Mouse (Mus musculus) kidney, adult 2 months (tissue): ENCODE data around the gene Pld1.

ENCODE experiments used
- CTCF ChIP-seq: fragments of 200-500 bp; conservative IDR thresholded peaks from 2 replicates; pipeline ENCODE4 v1.5.1; 2011; ENCODE audit warnings: low read depth, mild to moderate bottlenecking, control low read depth, low read length, moderate library complexity, mixed read lengths; ENCODE audit not compliant: insufficient read depth, insufficient read length
- POLR2A ChIP-seq: fragments of 200-500 bp; IDR thresholded peaks from one replicate; pipeline ENCODE4 v1.6.1; 2011; ENCODE audit warnings: low read depth, low read length, control low read depth

DNA sequence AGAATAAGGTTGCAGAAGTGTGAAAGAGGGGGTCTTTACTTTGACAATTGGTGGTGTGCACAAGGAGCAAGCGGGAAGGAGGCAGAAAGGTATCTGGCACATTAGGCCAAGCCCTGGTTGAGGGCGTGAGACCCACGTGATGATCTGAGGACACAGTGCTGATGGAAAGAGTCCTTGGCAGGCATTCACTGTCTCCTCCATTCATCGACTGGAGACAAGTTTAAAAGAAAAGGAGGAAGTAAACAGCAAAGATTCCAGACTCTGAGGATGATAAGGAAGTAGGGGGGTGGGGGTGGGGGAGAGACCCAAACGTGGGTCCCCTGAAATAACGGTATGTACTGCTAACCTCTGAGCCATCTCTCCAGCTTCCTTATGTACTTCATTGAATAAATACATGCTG, 142.5 kb downstream of the Pld1 start:
- TF ChIP-seq CTCF, result no peak
- TF ChIP-seq POLR2A, result no peak
